Mouse (Mus musculus) splenic B cell, adult 2 months (primary cell): Measurements from ENCODE around the gene Klhl30.

Source experiments
- DNase-seq: peaks from one replicate; pipeline ENCODE4 v3.0.0-alpha.2; 2011; ENCODE audit warnings: low read depth, low spot score
- H3K27me3 ChIP-seq: 2 replicates; pipeline ENCODE4 v1.6.1; 2012; ENCODE audit warnings: mild to moderate bottlenecking, low read length, moderate library complexity, mixed read lengths; ENCODE audit not compliant: control insufficient read depth, poor library complexity, insufficient read depth, severe bottlenecking
- H3K36me3 ChIP-seq: 2 replicates; pipeline ENCODE4 v1.6.1; 2012; ENCODE audit warnings: mild to moderate bottlenecking, low read length, moderate library complexity, mixed read lengths; ENCODE audit not compliant: control insufficient read depth, poor library complexity, insufficient read depth, severe bottlenecking

Klhl30 gene

DNA sequence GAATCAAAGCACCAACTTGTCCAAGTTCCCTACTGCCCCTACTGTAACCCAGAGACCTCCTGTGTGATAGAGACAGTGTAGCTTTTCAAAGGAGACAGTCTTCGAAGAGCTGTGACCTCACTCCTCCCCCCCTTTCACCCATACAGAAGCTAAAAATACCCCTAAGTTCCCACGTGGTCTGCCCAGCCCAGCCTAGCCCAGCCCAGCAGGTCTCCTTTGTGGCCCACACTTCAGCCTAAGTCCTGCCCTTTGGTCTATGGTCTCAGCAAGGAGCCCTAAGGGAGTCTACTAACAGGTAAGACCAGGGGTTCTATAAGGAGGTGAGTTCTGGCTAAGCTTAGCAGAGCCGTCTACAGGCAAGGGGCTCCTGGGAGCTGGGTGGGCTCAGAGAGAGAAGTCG is at the start of gene Klhl30:
Gene Klhl30 (plus strand): TSS at position 176 of the 400 bp plus-strand sequence.
- DNase-seq: no peak
- Histone ChIP-seq H3K27me3 (no peaks in the 10 kb centered on the region), H3K36me3 (no peaks in the 10 kb centered on the region)

DNA sequence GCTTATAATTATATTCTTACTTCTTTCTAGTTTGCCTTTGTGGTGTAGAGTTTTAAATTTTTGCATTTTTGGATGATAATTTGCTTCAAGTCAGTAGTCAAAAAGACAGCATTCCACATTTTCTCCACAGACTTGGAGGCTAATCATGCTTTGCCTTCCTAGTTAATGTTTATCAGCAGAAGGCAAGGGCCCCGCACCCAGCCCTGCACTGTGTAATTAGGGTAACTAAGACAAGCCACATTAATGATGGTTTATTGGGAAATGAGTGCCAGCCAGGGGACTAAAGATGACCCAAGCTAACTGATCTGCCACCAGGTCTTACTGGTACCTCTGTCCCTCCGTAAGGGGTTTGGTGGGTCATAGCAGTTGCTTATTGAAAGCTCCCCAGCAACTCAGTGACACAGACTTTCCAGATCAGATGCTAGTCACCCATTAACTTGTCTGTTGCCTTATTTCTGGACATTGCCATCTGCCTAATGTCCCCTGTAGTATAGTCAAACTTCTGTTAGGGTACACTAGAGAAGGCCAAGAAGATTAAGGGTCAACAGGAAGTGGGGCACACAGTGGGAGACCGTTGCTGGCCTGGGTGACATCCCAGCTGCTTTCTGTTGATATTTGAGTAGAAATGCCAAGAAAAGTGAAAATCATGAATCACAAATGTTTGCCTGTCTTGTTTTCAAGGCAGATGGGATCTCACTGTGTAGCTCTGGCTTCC is 49.5 kb upstream of the Klhl30 start:
- DNase-seq: no peak
- Histone ChIP-seq H3K36me3 (peaks cover 8% of the 10 kb centered on the region), H3K27me3 (no peaks in the 10 kb centered on the region; the same call in 1 of the 2 replicates)

DNA sequence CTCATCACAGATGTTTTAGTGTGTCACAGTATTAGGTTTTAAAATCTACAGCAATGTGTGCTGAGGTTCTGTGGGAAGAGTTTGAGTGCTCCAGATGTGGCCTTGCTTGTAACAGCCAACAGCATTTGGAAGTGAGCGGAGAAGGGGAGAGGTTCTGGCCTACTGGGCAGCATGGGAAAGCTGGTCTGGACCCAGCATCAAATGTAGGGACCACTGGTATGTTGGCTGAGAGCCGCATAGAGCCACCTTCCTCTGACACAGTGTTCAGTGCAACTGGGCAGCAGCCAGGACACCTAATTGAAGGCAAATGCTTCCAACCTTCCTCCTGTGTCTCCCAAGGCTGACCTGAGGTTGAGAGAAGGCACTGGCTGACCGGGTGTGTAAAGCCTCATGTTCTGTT is 48.8 kb upstream of the Klhl30 start:
- Histone ChIP-seq H3K27me3 (no peaks in the 10 kb centered on the region; the same call in 1 of the 2 replicates), H3K36me3 (peaks cover 8% of the 10 kb centered on the region)
- no peak for DNase-seq

DNA sequence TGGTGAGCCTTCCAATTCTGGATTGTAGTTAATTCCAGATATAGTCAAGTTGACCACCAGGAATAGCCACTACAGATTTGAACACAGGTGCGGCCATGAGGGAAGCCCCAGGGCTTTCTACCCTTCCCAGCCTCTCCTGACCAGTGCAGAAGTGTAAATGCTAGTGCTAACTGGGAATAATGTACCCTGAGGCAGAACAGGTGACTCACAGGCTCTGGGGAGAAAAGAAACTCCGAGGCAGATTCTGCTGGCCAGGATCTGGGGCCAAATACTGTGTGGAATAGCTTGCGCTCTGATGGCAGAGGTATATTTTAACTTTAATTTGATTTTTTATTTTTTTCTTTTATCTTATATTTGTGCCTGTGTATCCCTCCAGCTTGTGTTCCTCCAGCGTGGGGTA is 46.2 kb upstream of the Klhl30 start:
- DNase-seq: no peak
- no peaks in the 10 kb centered on the region; the same call in 1 of the 2 replicates for H3K27me3 ChIP-seq
- H3K36me3 ChIP-seq: peaks cover 13% of the 10 kb centered on the region

DNA sequence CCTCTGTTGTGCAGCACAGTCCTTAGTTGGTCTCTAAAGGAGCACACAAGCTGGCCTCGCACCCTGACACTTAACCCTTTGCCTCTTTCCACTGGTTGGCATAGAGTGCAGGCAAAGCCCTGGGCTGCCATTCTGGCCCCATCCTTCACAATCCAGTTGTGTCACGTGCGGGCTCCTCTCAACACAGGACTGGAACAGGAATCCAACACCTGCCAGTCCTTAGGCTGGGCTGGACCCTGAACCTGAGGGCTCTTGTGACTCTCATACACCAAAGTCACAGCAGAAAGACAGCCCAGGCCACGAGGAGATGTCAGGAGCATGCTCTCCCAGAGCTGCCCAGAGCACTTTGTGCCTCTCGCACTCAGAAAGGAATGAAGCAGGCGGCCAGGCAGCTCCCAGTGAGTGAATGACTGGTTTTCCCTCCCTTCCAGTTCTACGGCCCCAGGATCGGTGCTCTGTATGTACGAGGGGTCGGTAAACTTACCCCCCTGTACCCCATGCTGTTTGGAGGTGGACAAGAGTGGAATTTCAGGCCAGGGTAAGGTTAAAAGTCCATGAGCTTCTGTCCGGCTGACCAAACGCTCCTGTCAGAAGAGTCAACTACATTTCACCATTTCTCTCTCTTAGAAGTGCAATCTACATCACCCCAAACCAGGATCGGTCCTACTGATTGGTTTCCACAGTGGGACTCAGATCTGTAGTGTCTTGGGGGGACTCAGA is 41.3 kb upstream of the Klhl30 start:
- DNase-seq: no peak
- no peaks in the 10 kb centered on the region for H3K27me3 ChIP-seq
- peaks cover 18% of the 10 kb centered on the region; the same call in 1 of the 2 replicates for H3K36me3 ChIP-seq

DNA sequence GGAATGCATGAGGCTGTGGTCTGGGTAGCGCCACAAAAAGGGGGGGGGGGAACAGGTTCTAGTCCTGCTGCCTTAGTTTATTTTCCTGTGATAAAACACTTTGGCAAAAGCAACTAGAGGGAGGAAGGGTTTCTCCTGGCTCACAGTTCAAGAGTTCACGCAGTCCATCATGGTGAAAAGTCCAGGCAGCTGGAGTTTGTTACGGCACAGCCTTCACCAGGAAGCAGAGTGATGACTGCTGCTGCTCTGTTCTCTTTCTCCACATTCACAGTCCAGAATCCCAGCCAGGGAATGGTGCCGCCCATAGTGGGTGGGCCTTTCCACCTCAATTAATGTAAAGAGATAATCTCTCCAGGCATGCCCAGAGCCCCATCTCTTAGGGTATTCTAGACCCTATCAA is 38.5 kb upstream of the Klhl30 start:
- DNase-seq: no peak
- Histone ChIP-seq H3K36me3 (peaks cover 15% of the 10 kb centered on the region), H3K27me3 (no peaks in the 10 kb centered on the region)

DNA sequence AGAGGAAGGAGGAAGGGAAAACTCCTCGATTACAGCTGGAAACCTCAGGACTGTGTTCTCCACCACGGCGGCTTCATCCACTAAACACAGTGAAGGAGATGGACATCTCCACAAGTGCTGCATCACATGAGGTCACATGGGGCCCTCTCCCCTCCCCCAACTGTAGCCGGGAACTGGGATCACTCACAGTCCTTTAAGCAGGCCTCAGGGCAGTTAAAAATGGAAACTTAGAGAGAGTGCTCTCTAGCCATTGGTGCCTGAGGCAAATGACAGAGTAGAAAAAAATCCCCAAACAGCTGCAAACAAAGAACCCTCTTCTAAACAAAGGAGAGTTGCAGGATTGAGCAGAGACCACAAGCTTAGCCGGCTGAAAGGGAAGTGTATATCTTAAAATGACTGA is 37.6 kb upstream of the Klhl30 start:
- Histone ChIP-seq H3K36me3 (peaks cover 15% of the 10 kb centered on the region), H3K27me3 (no peaks in the 10 kb centered on the region)
- no peak for DNase-seq

DNA sequence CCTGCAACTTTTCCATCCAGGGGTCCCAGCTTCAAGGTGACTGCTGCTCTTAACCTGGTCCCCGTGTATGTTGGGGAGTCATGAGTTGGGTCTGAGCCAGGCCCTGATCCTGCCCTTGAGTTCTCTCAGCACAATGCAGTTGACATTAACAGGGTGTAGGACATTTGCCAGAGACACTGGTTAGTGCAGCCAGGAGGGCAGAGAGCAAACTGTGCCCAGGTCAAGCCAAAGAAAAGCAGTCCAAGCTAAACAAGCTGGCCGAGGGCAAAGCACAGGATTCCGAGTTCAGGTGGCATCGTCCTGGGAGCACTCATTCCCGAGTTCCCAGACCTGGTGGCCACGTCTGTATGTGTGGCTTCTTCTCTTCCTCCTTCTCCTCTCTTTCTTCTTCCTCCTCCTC is 33.2 kb upstream of the Klhl30 start:
- peaks cover 9% of the 10 kb centered on the region for H3K36me3 ChIP-seq
- H3K27me3 ChIP-seq: no peaks in the 10 kb centered on the region
- no peak for DNase-seq

DNA sequence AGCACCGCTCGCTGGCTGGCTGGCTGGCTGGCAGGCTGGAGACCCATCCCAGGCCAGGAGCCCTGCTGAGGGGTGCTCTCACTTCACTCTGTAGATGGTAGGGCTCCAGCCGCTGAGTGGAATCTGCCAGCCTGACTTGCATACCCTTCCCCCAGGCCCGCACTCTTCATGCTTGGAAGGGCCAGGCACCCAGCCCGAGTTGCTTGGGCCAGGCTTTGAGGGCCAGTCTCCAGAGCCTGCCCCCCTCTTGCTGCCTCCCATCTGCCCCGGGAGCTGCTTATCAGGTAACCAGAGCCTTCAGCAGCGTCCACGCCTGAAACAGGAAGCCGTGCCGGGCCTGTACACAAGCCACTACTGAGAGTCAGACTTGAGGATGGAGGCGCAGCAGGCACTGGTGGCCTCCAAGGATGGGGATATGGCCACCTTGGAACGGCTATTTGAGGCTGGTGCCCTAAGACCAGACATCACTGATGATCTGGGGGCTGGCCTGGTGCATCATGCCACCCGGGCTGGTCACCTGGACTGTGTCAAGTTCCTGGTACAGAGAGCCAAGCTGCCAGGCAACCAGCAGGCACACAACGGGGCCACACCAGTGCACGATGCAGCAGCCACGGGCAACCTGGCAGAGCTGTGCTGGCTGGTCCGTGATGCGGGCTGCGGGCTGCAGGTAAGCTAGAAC is 28.9 kb upstream of the Klhl30 start, which contains the start of gene Espnl:
Gene Espnl (plus strand): TSS at position 316 of the 679 bp plus-strand sequence.
- Histone ChIP-seq H3K36me3 (no peaks in the 10 kb centered on the region), H3K27me3 (no peaks in the 10 kb centered on the region)
- no peak for DNase-seq

DNA sequence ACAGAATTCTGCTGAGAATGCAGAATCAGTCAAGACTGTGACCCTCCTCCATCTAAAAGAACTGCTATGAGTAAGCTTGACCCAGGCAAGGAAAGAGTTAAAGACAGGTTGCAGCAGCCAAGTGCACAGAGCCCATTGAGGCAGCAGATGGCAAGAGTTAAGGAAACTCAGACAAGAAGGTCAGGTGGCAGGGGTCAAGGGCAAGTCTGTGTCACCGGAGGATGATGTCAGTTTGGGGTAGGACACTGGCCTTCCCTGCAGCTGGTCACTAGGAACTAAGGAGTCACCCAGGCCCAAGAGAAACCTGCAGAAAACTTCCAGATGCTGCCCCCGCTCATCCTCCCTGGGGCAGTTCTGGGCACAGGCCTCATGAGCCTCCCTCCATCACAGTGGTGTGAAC is 26.2 kb upstream of the Klhl30 start:
- Histone ChIP-seq H3K27me3 (no peaks in the 10 kb centered on the region), H3K36me3 (no peaks in the 10 kb centered on the region)
- no peak for DNase-seq

DNA sequence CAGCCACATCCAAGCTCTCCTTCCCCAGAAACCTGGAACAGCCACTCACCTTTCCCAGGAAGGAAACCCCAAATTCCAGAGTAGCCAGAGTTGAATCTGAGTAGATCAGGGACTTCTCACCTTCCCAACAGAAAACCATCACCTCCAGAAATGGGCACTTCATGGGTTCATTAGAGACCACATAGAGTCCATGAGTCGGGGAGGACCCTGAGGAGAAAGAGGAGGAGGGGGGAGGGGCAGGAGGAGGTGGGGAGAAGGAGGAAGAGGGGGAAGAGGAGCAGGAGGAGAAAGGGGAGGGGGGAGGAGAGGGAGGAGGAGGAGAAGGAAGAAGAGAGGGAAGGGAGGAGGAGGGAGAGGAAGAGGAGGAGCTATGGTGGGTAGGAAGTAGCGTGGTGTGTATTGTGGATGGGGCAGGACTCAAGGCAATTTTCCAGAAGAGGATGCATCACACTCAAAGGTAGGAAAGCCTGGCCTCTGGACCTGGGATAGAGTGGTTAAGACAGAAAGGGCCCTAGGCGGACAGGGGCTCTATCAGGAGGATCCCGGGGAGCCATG is 25.3 kb upstream of the Klhl30 start:
- Histone ChIP-seq H3K27me3 (no peaks in the 10 kb centered on the region), H3K36me3 (no peaks in the 10 kb centered on the region)
- no peak for DNase-seq

DNA sequence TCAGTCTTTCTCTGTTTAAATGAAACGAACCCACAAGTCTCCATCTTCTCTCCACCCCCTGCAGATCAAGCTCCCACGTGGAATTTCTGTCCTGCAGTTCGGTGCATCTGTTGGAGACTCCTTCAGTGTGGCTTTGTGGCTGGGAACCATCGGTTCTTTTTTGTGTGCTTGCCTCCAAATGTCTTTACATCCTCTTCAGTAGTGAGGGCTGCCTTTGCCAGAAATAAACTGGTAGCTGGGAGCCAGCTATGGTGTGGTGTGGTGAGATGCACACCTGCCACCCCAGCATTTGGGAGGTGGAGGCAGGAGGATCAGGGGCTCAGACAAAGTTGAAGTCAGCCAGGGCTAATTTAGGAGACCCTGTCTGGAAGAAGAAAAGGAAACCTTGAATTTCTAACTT is 18.7 kb upstream of the Klhl30 start:
- Histone ChIP-seq H3K27me3 (no peaks in the 10 kb centered on the region), H3K36me3 (no peaks in the 10 kb centered on the region)
- DNase-seq: no peak

DNA sequence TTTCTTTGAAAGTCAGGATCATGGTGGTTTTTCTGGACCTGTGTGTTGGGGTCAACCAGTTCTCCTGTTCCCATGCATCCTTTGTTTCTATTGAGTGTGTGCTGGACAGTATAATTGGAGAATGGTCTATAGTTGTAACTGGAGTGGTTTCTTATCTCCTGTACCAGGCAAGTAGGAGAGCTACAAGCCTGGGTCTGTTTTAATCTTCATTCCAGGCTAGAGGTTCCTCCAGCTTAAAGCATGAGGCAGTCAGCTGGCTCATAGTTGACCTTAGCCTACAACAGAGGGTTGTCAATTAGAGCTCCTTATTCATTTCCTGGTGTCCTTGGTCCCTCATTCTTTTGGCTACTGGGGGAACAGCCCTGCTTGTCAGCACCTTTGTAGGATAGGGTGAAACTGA is 17.2 kb upstream of the Klhl30 start:
- H3K36me3 ChIP-seq: no peaks in the 10 kb centered on the region
- H3K27me3 ChIP-seq: no peaks in the 10 kb centered on the region
- no peak for DNase-seq

DNA sequence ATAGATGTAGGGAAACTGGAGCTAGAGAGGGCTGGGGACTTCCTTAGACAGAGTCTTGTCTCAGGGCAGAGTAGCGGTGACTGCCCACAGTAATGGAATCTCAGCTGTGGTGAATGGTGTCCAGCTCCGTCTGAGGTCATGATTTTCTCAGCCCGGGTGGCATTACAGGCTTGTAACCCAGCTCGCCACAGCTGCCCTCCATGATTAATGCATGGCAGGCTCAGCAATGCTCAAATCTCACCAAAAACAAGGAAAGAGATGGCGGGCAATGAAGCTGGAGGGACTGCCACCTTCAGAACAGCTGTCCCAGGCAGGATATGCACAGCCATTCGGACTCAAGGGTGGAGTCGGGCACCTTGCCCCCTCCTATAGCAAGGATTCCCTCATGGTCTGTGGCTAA is 13.5 kb upstream of the Klhl30 start:
- Histone ChIP-seq H3K27me3 (no peaks in the 10 kb centered on the region), H3K36me3 (no peaks in the 10 kb centered on the region)
- DNase-seq: no peak

DNA sequence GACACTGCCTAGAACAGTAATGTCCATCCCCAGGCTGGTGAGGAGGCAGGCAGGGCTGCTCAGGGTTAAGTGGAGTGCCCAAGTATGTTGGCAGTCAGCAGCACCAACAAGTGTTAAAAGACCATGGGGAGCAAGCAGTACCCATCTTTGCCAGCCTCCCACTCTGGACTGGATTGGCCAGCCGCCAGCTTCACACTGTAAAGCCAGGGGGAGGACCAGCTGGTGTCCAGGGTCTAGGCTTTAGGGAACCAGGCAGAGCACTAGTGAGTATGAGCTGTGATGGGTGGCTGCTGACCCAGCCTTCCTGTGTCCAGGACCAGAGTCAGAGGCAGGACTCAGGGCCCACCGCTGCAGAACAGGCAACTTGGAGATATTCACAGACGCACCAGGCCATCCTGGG is 6.8 kb upstream of the Klhl30 start:
- DNase-seq: no peak
- no peaks in the 10 kb centered on the region for H3K36me3 ChIP-seq
- no peaks in the 10 kb centered on the region for H3K27me3 ChIP-seq
